Comparison of ENCODE assay signal across 8 mouse cellular contexts in the genomic region with DNA sequence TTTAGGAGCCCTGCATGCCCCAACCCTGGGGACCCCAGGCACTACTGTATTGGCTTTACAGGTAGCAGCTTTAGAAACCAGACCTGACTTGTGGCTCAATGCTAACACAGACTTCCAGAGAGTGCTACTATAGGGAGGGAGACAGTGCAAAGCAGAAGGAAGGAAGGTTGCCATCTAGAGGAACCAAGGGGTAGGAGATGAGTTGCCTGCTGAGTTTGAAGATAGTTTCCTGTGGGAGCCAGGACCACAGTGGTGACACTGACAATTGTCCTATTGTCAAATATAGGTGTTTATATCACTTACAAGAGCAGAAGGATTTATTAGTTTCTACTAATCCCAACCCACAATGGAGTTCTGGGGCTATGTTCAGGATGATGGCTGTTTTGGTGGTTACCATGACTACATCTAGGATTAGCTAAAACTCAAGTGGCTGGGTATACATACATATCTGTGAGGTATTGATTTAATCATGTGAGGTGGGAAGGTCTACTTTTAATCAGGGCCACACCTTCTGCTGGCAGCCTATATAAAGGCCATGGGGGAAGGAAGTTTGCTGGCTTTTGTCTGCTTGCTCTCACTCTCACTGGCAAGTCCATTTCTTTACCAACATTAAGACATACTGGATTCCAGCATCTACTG. TPM values are rescaled to one million over a fixed set of nuclear protein-coding genes. Genes with fewer than 3 reads are reported as not detected.
A peak's percentile ranks its signal among the peaks of the same experiment; 100 is the strongest.
DNase-seq lines count a peak whose midpoint lies in the region; ATAC-seq and TF ChIP-seq lines count a peak whose summit lies in the region.
"Had no signal": no experiment of that assay in that cellular context is flagged by ENCODE, and none has a peak within 500 bp of the region (broad histone marks: within the 10 kb centered on the region; RNA-seq: fewer than 3 reads in every experiment).

No protein-coding gene starts in this region.

- no peaks in the 10 kb centered on the region for H3K27me3 ChIP-seq in hindbrain, embryonic 14.5 days (ENCODE audit: control insufficient read depth, insufficient read depth, low read length)
- H3K27me3 ChIP-seq in hindbrain, embryonic 11.5 days (ENCODE audit: control insufficient read depth, insufficient read depth, low read length) = no peaks in the 10 kb centered on the region
- H3K27me3 ChIP-seq in thymus, adult 2 months (ENCODE audit: control insufficient read depth, insufficient read depth, low read length) = no peaks in the 10 kb centered on the region

- ATAC-seq in hindbrain, embryonic 14.5 days (ENCODE audit: low FRiP score) = no peak; the same call in 1 of the 2 replicates
- no peak for ATAC-seq in hindbrain, embryonic 11.5 days (ENCODE audit: low FRiP score)
- 0 out of 2 replicates have a peak, but pooled peaks have one; percentile 38 for ATAC-seq in megakaryocyte, adult 5-6 weeks (ENCODE audit: poor library complexity, severe bottlenecking)

- no peak overlapping the region for H3K27ac ChIP-seq in hindbrain, embryonic 14.5 days
- H3K27ac ChIP-seq in hindbrain, embryonic 11.5 days (ENCODE audit: low read depth, low read length) = no peak overlapping the region
- H3K27ac ChIP-seq in thymus, adult 2 months (ENCODE audit: control insufficient read depth, insufficient read depth, low read length) = no peak overlapping the region
- no peak overlapping the region for H3K27ac ChIP-seq in cortical plate, adult 2 months (ENCODE audit: insufficient read depth, low read length)
- H3K27ac ChIP-seq: limb, embryonic 12.5 days had no signal

- no peaks in the 10 kb centered on the region for H3K4me1 ChIP-seq in hindbrain, embryonic 14.5 days (replicated peaks; ENCODE audit: control insufficient read depth, insufficient read depth, low read length)
- no peaks in the 10 kb centered on the region for H3K4me1 ChIP-seq in hindbrain, embryonic 11.5 days (replicated peaks; ENCODE audit: control insufficient read depth, insufficient read depth, low read length)
- H3K4me1 ChIP-seq in thymus, adult 2 months (replicated peaks; ENCODE audit: control insufficient read depth, insufficient read depth, low read length) = no peaks in the 10 kb centered on the region
- no peaks in the 10 kb centered on the region; the same call in 1 of the 2 replicates for H3K4me1 ChIP-seq in cortical plate, adult 2 months (ENCODE audit: control insufficient read depth, insufficient read depth, low read length)
- H3K4me1 ChIP-seq: limb, embryonic 12.5 days had no signal

- H3K9ac ChIP-seq in hindbrain, embryonic 14.5 days = no peak overlapping the region
- H3K9ac ChIP-seq in hindbrain, embryonic 11.5 days (ENCODE audit: low read depth, low read length) = no peak overlapping the region
- H3K9ac ChIP-seq: limb, embryonic 12.5 days had no signal

- TF ChIP-seq POLR2A in thymus, adult 2 months (IDR thresholded peaks at IDR 0.05; ENCODE audit: control insufficient read depth, extremely low read depth, insufficient read depth, low read length, poor library complexity) = no peak
- no peak for TF ChIP-seq POLR2A in cortical plate, adult 2 months (IDR thresholded peaks at IDR 0.05; ENCODE audit: extremely low read depth, insufficient read depth, low read length)

- no peak overlapping the region for H3K4me2 ChIP-seq in hindbrain, embryonic 14.5 days (replicated peaks)
- H3K4me2 ChIP-seq in hindbrain, embryonic 11.5 days (replicated peaks; ENCODE audit: low read depth, low read length) = no peak overlapping the region
- H3K4me2 ChIP-seq: limb, embryonic 12.5 days had no signal

- H3K36me3 ChIP-seq in hindbrain, embryonic 14.5 days (replicated peaks; ENCODE audit: control insufficient read depth, insufficient read depth) = no peaks in the 10 kb centered on the region
- no peaks in the 10 kb centered on the region for H3K36me3 ChIP-seq in hindbrain, embryonic 11.5 days (ENCODE audit: control insufficient read depth, insufficient read depth, low read length)
- H3K36me3 ChIP-seq in thymus, adult 2 months (ENCODE audit: control insufficient read depth, insufficient read depth, low read length) = no peaks in the 10 kb centered on the region
- H3K36me3 ChIP-seq: limb, embryonic 12.5 days had no signal

- DNase-seq in hindbrain, embryonic 14.5 days (ENCODE audit: low spot score) = peak; percentile 51
- DNase-seq in hindbrain, embryonic 11.5 days (ENCODE audit: low spot score) = no peak
- peak; percentile 47 for DNase-seq in thymus, adult 2 months
- DNase-seq in thymus, adult 18-20 months = no peak
- no peak for DNase-seq in urinary bladder, adult 18-20 months (ENCODE audit: low spot score in 2 of 2)

- no peak for TF ChIP-seq CTCF in thymus, adult 2 months (IDR thresholded peaks at IDR 0.05; ENCODE audit: borderline replicate concordance, control insufficient read depth, extremely low read depth, insufficient read depth, low read length, poor library complexity)
- peak; percentile 78 for TF ChIP-seq CTCF in cortical plate, adult 2 months (IDR thresholded peaks at IDR 0.05; ENCODE audit: extremely low read depth, insufficient read depth, low read length)

- H3K4me3 ChIP-seq in hindbrain, embryonic 14.5 days (replicated peaks; ENCODE audit: low read length) = no peak overlapping the region
- no peak overlapping the region for H3K4me3 ChIP-seq in hindbrain, embryonic 11.5 days (ENCODE audit: low read depth, low read length)
- no peak overlapping the region for H3K4me3 ChIP-seq in thymus, adult 2 months (ENCODE audit: control insufficient read depth, insufficient read depth, low read length)
- H3K4me3 ChIP-seq in cortical plate, adult 2 months (ENCODE audit: insufficient read depth, low read length) = no peak overlapping the region
- H3K4me3 ChIP-seq: limb, embryonic 12.5 days had no signal

- H3K9me3 ChIP-seq in hindbrain, embryonic 14.5 days (ENCODE audit: control insufficient read depth, low read length) = no peaks in the 10 kb centered on the region
- H3K9me3 ChIP-seq in hindbrain, embryonic 11.5 days (ENCODE audit: control insufficient read depth, low read length) = no peaks in the 10 kb centered on the region
- H3K9me3 ChIP-seq: limb, embryonic 12.5 days had no signal

RNA-seq across cellular contexts. Expression of gene Hdgfl3, which starts 20.1 kb away (rescaled TPM):
- 79.5 and 84.3 TPM in 2 replicates for polyA plus RNA-seq in hindbrain, embryonic 14.5 days (2014; fragmentation: Nextera tagmentation; extraction: Ambion mirVana)
- polyA plus RNA-seq in hindbrain, embryonic 11.5 days (2014; fragmentation: Nextera tagmentation; extraction: Ambion mirVana) = 41.6 and 46.6 TPM in 2 replicates
- polyA plus RNA-seq in thymus, adult 2 months (2012; rRNA removed) = 5.1 TPM in 2 replicates
- 40.4 and 40.9 TPM in 2 replicates for polyA plus RNA-seq in cortical plate, adult 2 months (2012; rRNA removed)
- total RNA-seq in megakaryocyte, adult 5-6 weeks (2015) = 0.02 and 0.16 TPM in 2 replicates
- total RNA-seq in megakaryocyte, adult 5-6 weeks (2017) = 0.57 and 0.62 TPM in 2 replicates

RNA-seq across cellular contexts. Expression of gene Bnc1, which starts 37.8 kb away (rescaled TPM):
- polyA plus RNA-seq in hindbrain, embryonic 14.5 days (2014; fragmentation: Nextera tagmentation; extraction: Ambion mirVana) = 0.20 and 0.25 TPM in 2 replicates
- 0.59 and 0.81 TPM in 2 replicates for polyA plus RNA-seq in hindbrain, embryonic 11.5 days (2014; fragmentation: Nextera tagmentation; extraction: Ambion mirVana)
- polyA plus RNA-seq in thymus, adult 2 months (2012; rRNA removed) = 1.1 and 1.5 TPM in 2 replicates
- not detected in 2 replicates for polyA plus RNA-seq in cortical plate, adult 2 months (2012; rRNA removed)
- total RNA-seq in megakaryocyte, adult 5-6 weeks (2015) = not detected in 2 replicates
- not detected in 2 replicates for total RNA-seq in megakaryocyte, adult 5-6 weeks (2017)

Comparison
In these comparisons a context has a peak if more than half of its experiments do, and no peak if none do; other contexts are left out.
1. DNase-seq: peak in hindbrain, embryonic 14.5 days (single experiment) and thymus, adult 2 months (single experiment); none in hindbrain, embryonic 11.5 days (single experiment), thymus, adult 18-20 months (0 of 2) and urinary bladder, adult 18-20 months (0 of 2).